Mouse (Mus musculus) midbrain, embryonic 10.5 days (tissue): ENCODE measurements around the gene F7. TPM values are rescaled to one million over a fixed set of nuclear protein-coding genes. Genes with fewer than 3 reads are reported as not detected.

Experiments used
- DNase-seq: peaks from one replicate; pipeline ENCODE4 v3.0.0-alpha.2; 2017; ENCODE audit warnings: low spot score
- H3K27ac ChIP-seq: fragments of 300-500 bp; sonication (generic); replicated peaks from 2 replicates; pipeline ENCODE4 v1.5.1; 2016; ENCODE audit warnings: mild to moderate bottlenecking
- H3K27me3 ChIP-seq: fragments of 300-500 bp; sonication (generic); 2 replicates; pipeline ENCODE4 v1.6.1; 2016; ENCODE audit warnings: low read depth, mild to moderate bottlenecking; ENCODE audit not compliant: poor library complexity, severe bottlenecking
- H3K36me3 ChIP-seq: fragments of 300-500 bp; sonication (generic); 2 replicates; pipeline ENCODE4 v1.6.1; 2016; ENCODE audit warnings: mild to moderate bottlenecking, moderate library complexity
- H3K4me1 ChIP-seq: fragments of 300-500 bp; sonication (generic); 2 replicates; pipeline ENCODE4 v1.6.1; 2016
- H3K4me3 ChIP-seq: fragments of 300-500 bp; sonication (generic); 2 replicates; pipeline ENCODE4 v1.5.1; 2016; ENCODE audit warnings: mild to moderate bottlenecking, moderate library complexity
- H3K9me3 ChIP-seq: fragments of 300-500 bp; sonication (generic); replicated peaks from 2 replicates; pipeline ENCODE4 v1.6.1; 2016; ENCODE audit warnings: mild to moderate bottlenecking
- WGBS: fragments of 180-500 bp; shearing (Covaris S2); methylation state at CpG from one replicate; pipeline ENCODE4 v1.1.7; 2016; 5-methylcytosine and 5-hydroxymethylcytosine counted together
- polyA plus RNA-seq: library from polyadenylated mRNA; unstranded; fragments of >200 nt; fragmentation: Nextera tagmentation; extraction: Ambion mirVana; gene quantifications from 2 replicates; pipeline ENCODE4 v1.2.1, GENCODE M21; 2016

The F7 gene
- polyA plus RNA-seq, 1 experiment from 2014 or later, result 0.06 TPM

- Histone ChIP-seq H3K36me3 (peaks cover 58% of the 10 kb centered on the region), H3K27ac (no peak overlapping the region), H3K27me3 (no peaks in the 10 kb centered on the region), H3K9me3 (no peaks in the 10 kb centered on the region), H3K4me1 (no peaks in the 10 kb centered on the region), H3K4me3 (no peak overlapping the region)
- DNase-seq, result no peak
- WGBS, result 81% methylated on average over 5 of the region's 5 CpGs
Observed at GRCm38 (mm10) chr8:12994468-12994867, 31.4 kb upstream of the F7 start.

- 87% methylated on average over 5 of the region's 5 CpGs for WGBS
- Histone ChIP-seq H3K27ac (no peak overlapping the region), H3K4me1 (no peaks in the 10 kb centered on the region), H3K9me3 (no peaks in the 10 kb centered on the region), H3K27me3 (no peaks in the 10 kb centered on the region), H3K36me3 (peaks cover 67% of the 10 kb centered on the region), H3K4me3 (no peak overlapping the region)
- no peak for DNase-seq
Observed at GRCm38 (mm10) chr8:12995481-12995880, 30.4 kb upstream of the F7 start.

GRCm38 (mm10) chr8:12996831-12997275 is 29.0 kb upstream of the F7 start:
- Histone ChIP-seq H3K4me1 (no peaks in the 10 kb centered on the region), H3K36me3 (peaks cover 72% of the 10 kb centered on the region), H3K9me3 (no peaks in the 10 kb centered on the region), H3K4me3 (no peak overlapping the region), H3K27ac (no peak overlapping the region), H3K27me3 (no peaks in the 10 kb centered on the region)
- WGBS, result 76% methylated on average over 8 of the region's 8 CpGs
- DNase-seq, result no peak

- Histone ChIP-seq H3K4me1 (no peaks in the 10 kb centered on the region), H3K9me3 (no peaks in the 10 kb centered on the region), H3K27ac (no peak overlapping the region), H3K4me3 (no peak overlapping the region), H3K27me3 (no peaks in the 10 kb centered on the region), H3K36me3 (peaks cover 87% of the 10 kb centered on the region)
- WGBS, result 85% methylated on average over 8 of the region's 8 CpGs
- DNase-seq, result no peak
Observed at GRCm38 (mm10) chr8:12998331-12998730, 27.5 kb upstream of the F7 start.

GRCm38 (mm10) chr8:12999793-13000192 is 26.0 kb upstream of the F7 start:
- DNase-seq, result no peak
- Histone ChIP-seq H3K27me3 (no peaks in the 10 kb centered on the region), H3K4me1 (no peaks in the 10 kb centered on the region), H3K4me3 (no peak overlapping the region), H3K9me3 (no peaks in the 10 kb centered on the region), H3K27ac (no peak overlapping the region), H3K36me3 (peaks cover 90% of the 10 kb centered on the region)
- 89% methylated on average over 9 of the region's 9 CpGs for WGBS

- Histone ChIP-seq H3K4me1 (no peaks in the 10 kb centered on the region), H3K9me3 (peaks cover 12% of the 10 kb centered on the region), H3K27me3 (no peaks in the 10 kb centered on the region), H3K36me3 (peaks cover 98% of the 10 kb centered on the region), H3K4me3 (no peak overlapping the region), H3K27ac (no peak overlapping the region)
- no peak for DNase-seq
- WGBS, result 76% methylated on average over 4 of the region's 4 CpGs
Observed at GRCm38 (mm10) chr8:13007458-13007857, 18.4 kb upstream of the F7 start.

- WGBS, result 68% methylated on average over 4 of the region's 4 CpGs
- no peaks in the 10 kb centered on the region for H3K27me3 ChIP-seq
- peaks cover 12% of the 10 kb centered on the region for H3K9me3 ChIP-seq
- no peak overlapping the region for H3K4me3 ChIP-seq
- no peaks in the 10 kb centered on the region for H3K4me1 ChIP-seq
- H3K36me3 ChIP-seq, result peaks cover 98% of the 10 kb centered on the region
- no peak overlapping the region for H3K27ac ChIP-seq
- no peak for DNase-seq
Observed at GRCm38 (mm10) chr8:13010313-13010712, 15.5 kb upstream of the F7 start.

GRCm38 (mm10) chr8:13019560-13019959 is 6.3 kb upstream of the F7 start:
- no peaks in the 10 kb centered on the region for H3K9me3 ChIP-seq
- no peaks in the 10 kb centered on the region for H3K27me3 ChIP-seq
- no peaks in the 10 kb centered on the region for H3K4me1 ChIP-seq
- no peak overlapping the region for H3K27ac ChIP-seq
- 64% methylated on average over 4 of the region's 4 CpGs for WGBS
- no peak for DNase-seq
- peaks cover 56% of the 10 kb centered on the region for H3K36me3 ChIP-seq
- no peak overlapping the region for H3K4me3 ChIP-seq

GRCm38 (mm10) chr8:13021830-13022229 is 4.0 kb upstream of the F7 start:
- no peak for DNase-seq
- 96% methylated on average over 8 of the region's 8 CpGs for WGBS
- Histone ChIP-seq H3K27ac (no peak overlapping the region), H3K9me3 (no peaks in the 10 kb centered on the region), H3K36me3 (peaks cover 34% of the 10 kb centered on the region), H3K4me3 (no peak overlapping the region), H3K4me1 (peaks cover 9% of the 10 kb centered on the region), H3K27me3 (no peaks in the 10 kb centered on the region)

- Histone ChIP-seq H3K9me3 (no peaks in the 10 kb centered on the region), H3K27ac (no peak overlapping the region)
- WGBS, result 92% methylated on average over 5 of the region's 5 CpGs
Observed at GRCm38 (mm10) chr8:13027615-13028014, 1.8 kb downstream of the F7 start.

GRCm38 (mm10) chr8:13028482-13028881 is 2.6 kb downstream of the F7 start:
- no peak overlapping the region for H3K4me3 ChIP-seq
- H3K27me3 ChIP-seq, result no peaks in the 10 kb centered on the region
- no peaks in the 10 kb centered on the region for H3K9me3 ChIP-seq
- H3K36me3 ChIP-seq, result no peaks in the 10 kb centered on the region
- H3K27ac ChIP-seq, result no peak overlapping the region
- peaks cover 9% of the 10 kb centered on the region for H3K4me1 ChIP-seq
- no peak for DNase-seq
- 72% methylated on average over 5 of the region's 5 CpGs for WGBS

More at GRCm38 (mm10) chr8:13027615-13028014, 1.8 kb downstream of the F7 start:
- Histone ChIP-seq H3K4me3 (no peak overlapping the region), H3K36me3 (no peaks in the 10 kb centered on the region), H3K4me1 (peaks cover 9% of the 10 kb centered on the region), H3K27me3 (no peaks in the 10 kb centered on the region)
- DNase-seq, result no peak

GRCm38 (mm10) chr8:13036346-13036812 is 10.5 kb downstream of the F7 start:
- no peak for DNase-seq
- Histone ChIP-seq H3K36me3 (no peaks in the 10 kb centered on the region), H3K4me1 (peaks cover 25% of the 10 kb centered on the region), H3K4me3 (no peak overlapping the region), H3K27ac (no peak overlapping the region), H3K27me3 (peaks cover 37% of the 10 kb centered on the region), H3K9me3 (no peaks in the 10 kb centered on the region)
- WGBS, result 93% methylated on average over 10 of the region's 10 CpGs

- Histone ChIP-seq H3K4me1 (peaks cover 25% of the 10 kb centered on the region), H3K4me3 (no peak within 1 kb of the TSS), H3K27ac (peak within 1 kb of the TSS; percentile 4; the same call in 1 of the 2 replicates), H3K9me3 (no peaks in the 10 kb centered on the region), H3K27me3 (peaks cover 43% of the 10 kb centered on the region), H3K36me3 (no peaks in the 10 kb centered on the region)
- DNase-seq, result no peak
- 86% methylated on average over 7 of the region's 7 CpGs for WGBS
Observed at GRCm38 (mm10) chr8:13037015-13037414, 11.2 kb downstream of the F7 start, which contains the start of gene F10. Gene F10 (plus strand): TSS chr8:13037308.

GRCm38 (mm10) chr8:13037569-13037968 is 11.7 kb downstream of the F7 start:
- Histone ChIP-seq H3K27me3 (peaks cover 49% of the 10 kb centered on the region), H3K36me3 (no peaks in the 10 kb centered on the region), H3K27ac (0 out of 2 replicates have a peak overlapping the region, but pooled peaks have one; percentile 4), H3K4me1 (peaks cover 25% of the 10 kb centered on the region), H3K4me3 (no peak overlapping the region), H3K9me3 (no peaks in the 10 kb centered on the region)
- WGBS, result 48% methylated on average over 5 of the region's 5 CpGs
- no peak for DNase-seq
